Mouse (Mus musculus): Measurements from ENCODE around the gene Chdh. TPM values are rescaled to one million over a fixed set of nuclear protein-coding genes. Genes with fewer than 3 reads are reported as not detected.

Chdh gene
- polyA plus RNA-seq, 1 experiment from 2014 or later: 1.6 TPM

GRCm38 (mm10) chr14:30041836-30042235 is 33.0 kb downstream of the Chdh start:
- 83% methylated on average over 9 of the region's 9 CpGs for WGBS

GRCm38 (mm10) chr14:30043356-30043940 is 34.6 kb downstream of the Chdh start:
- WGBS: 86% methylated on average over 7 of the region's 7 CpGs
- Histone ChIP-seq H3K4me2 (replicated peaks) (no peak overlapping the region), H3K36me3 (0 out of 2 replicates have a peak, but pooled peaks cover 3% of the 10 kb centered on the region), H3K4me3 (replicated peaks) (no peak overlapping the region), H3K27me3 (no peaks in the 10 kb centered on the region), H3K9me3 (replicated peaks) (no peaks in the 10 kb centered on the region), H3K9ac (no peak overlapping the region), H3K4me1 (no peaks in the 10 kb centered on the region), H3K27ac (replicated peaks) (no peak overlapping the region)
- no peak for ATAC-seq (ENCODE audit: insufficient number of reproducible peaks, low FRiP score, low TSS enrichment, low read depth)

More at GRCm38 (mm10) chr14:30041836-30042235, 33.0 kb downstream of the Chdh start:
- no peak for ATAC-seq (ENCODE audit: insufficient number of reproducible peaks, low FRiP score, low TSS enrichment, low read depth)
- H3K4me2 ChIP-seq (replicated peaks): no peak overlapping the region
- no peaks in the 10 kb centered on the region for H3K27me3 ChIP-seq
- H3K36me3 ChIP-seq: 0 out of 2 replicates have a peak, but pooled peaks cover 3% of the 10 kb centered on the region
- no peaks in the 10 kb centered on the region for H3K4me1 ChIP-seq
- no peak overlapping the region for H3K9ac ChIP-seq
- no peak overlapping the region for H3K4me3 ChIP-seq (replicated peaks)
- no peak overlapping the region for H3K27ac ChIP-seq (replicated peaks)
- no peaks in the 10 kb centered on the region for H3K9me3 ChIP-seq (replicated peaks)

- Histone ChIP-seq H3K4me1 (no peaks in the 10 kb centered on the region), H3K9ac (no peak overlapping the region), H3K4me2 (replicated peaks) (no peak overlapping the region), H3K27ac (replicated peaks) (no peak overlapping the region), H3K4me3 (replicated peaks) (no peak overlapping the region), H3K27me3 (no peaks in the 10 kb centered on the region), H3K36me3 (0 out of 2 replicates have a peak, but pooled peaks cover 3% of the 10 kb centered on the region), H3K9me3 (replicated peaks) (no peaks in the 10 kb centered on the region)
- no peak for ATAC-seq (ENCODE audit: insufficient number of reproducible peaks, low FRiP score, low TSS enrichment, low read depth)
- 86% methylated on average over 10 of the region's 10 CpGs for WGBS
Observed at GRCm38 (mm10) chr14:30045239-30045638, 36.4 kb downstream of the Chdh start.

GRCm38 (mm10) chr14:30045704-30046220 is 36.9 kb downstream of the Chdh start:
- H3K9me3 ChIP-seq (replicated peaks): no peaks in the 10 kb centered on the region
- H3K27me3 ChIP-seq: no peaks in the 10 kb centered on the region
- H3K4me3 ChIP-seq (replicated peaks): no peak overlapping the region
- ATAC-seq (ENCODE audit: insufficient number of reproducible peaks, low FRiP score, low TSS enrichment, low read depth): no peak
- H3K4me2 ChIP-seq (replicated peaks): no peak overlapping the region
- WGBS: 85% methylated on average over 8 of the region's 8 CpGs
- no peak overlapping the region for H3K27ac ChIP-seq (replicated peaks)
- no peak overlapping the region for H3K9ac ChIP-seq
- no peaks in the 10 kb centered on the region for H3K4me1 ChIP-seq
- 0 out of 2 replicates have a peak, but pooled peaks cover 3% of the 10 kb centered on the region for H3K36me3 ChIP-seq

- H3K36me3 ChIP-seq: 0 out of 2 replicates have a peak, but pooled peaks cover 3% of the 10 kb centered on the region
- no peak overlapping the region for H3K4me3 ChIP-seq (replicated peaks)
- no peak overlapping the region for H3K9ac ChIP-seq
- ATAC-seq (ENCODE audit: insufficient number of reproducible peaks, low FRiP score, low TSS enrichment, low read depth): no peak
- 88% methylated on average over 4 of the region's 4 CpGs for WGBS
- no peak overlapping the region for H3K27ac ChIP-seq (replicated peaks)
- no peaks in the 10 kb centered on the region for H3K4me1 ChIP-seq
- H3K9me3 ChIP-seq (replicated peaks): no peaks in the 10 kb centered on the region
- H3K27me3 ChIP-seq: no peaks in the 10 kb centered on the region
- no peak overlapping the region for H3K4me2 ChIP-seq (replicated peaks)
Observed at GRCm38 (mm10) chr14:30046976-30047375, 38.2 kb downstream of the Chdh start.

- H3K4me1 ChIP-seq: no peaks in the 10 kb centered on the region
- no peak overlapping the region for H3K4me2 ChIP-seq (replicated peaks)
- ATAC-seq (ENCODE audit: insufficient number of reproducible peaks, low FRiP score, low TSS enrichment, low read depth): no peak
- WGBS: 85% methylated on average over 3 of the region's 3 CpGs
- H3K27me3 ChIP-seq: no peaks in the 10 kb centered on the region
- H3K9me3 ChIP-seq (replicated peaks): no peaks in the 10 kb centered on the region
- no peaks in the 10 kb centered on the region for H3K36me3 ChIP-seq
- no peak overlapping the region for H3K9ac ChIP-seq
- no peak overlapping the region for H3K27ac ChIP-seq (replicated peaks)
- H3K4me3 ChIP-seq (replicated peaks): no peak overlapping the region
Observed at GRCm38 (mm10) chr14:30048049-30048448, 39.2 kb downstream of the Chdh start.

- no peak overlapping the region for H3K27ac ChIP-seq (replicated peaks)
- H3K4me1 ChIP-seq: no peaks in the 10 kb centered on the region
- no peak overlapping the region for H3K4me3 ChIP-seq (replicated peaks)
- 90% methylated on average over 8 of the region's 8 CpGs for WGBS
- ATAC-seq (ENCODE audit: insufficient number of reproducible peaks, low FRiP score, low TSS enrichment, low read depth): no peak
- no peaks in the 10 kb centered on the region for H3K27me3 ChIP-seq
- no peaks in the 10 kb centered on the region for H3K9me3 ChIP-seq (replicated peaks)
- H3K9ac ChIP-seq: no peak overlapping the region
- no peaks in the 10 kb centered on the region for H3K36me3 ChIP-seq
- no peak overlapping the region for H3K4me2 ChIP-seq (replicated peaks)
Observed at GRCm38 (mm10) chr14:30050280-30050679, 41.5 kb downstream of the Chdh start.

- 73% methylated on average over 7 of the region's 7 CpGs for WGBS
- no peak overlapping the region for H3K9ac ChIP-seq
- no peaks in the 10 kb centered on the region for H3K27me3 ChIP-seq
- H3K4me1 ChIP-seq: peaks cover 10% of the 10 kb centered on the region; the same call in 1 of the 2 replicates
- no peak overlapping the region for H3K4me2 ChIP-seq (replicated peaks)
- no peaks in the 10 kb centered on the region for H3K36me3 ChIP-seq
- H3K27ac ChIP-seq (replicated peaks): no peak overlapping the region
- H3K4me3 ChIP-seq (replicated peaks): no peak overlapping the region
- no peak for ATAC-seq (ENCODE audit: insufficient number of reproducible peaks, low FRiP score, low TSS enrichment, low read depth)
- no peaks in the 10 kb centered on the region for H3K9me3 ChIP-seq (replicated peaks)
Observed at GRCm38 (mm10) chr14:30054922-30055321, 46.1 kb downstream of the Chdh start.

GRCm38 (mm10) chr14:30056031-30056766 is 47.4 kb downstream of the Chdh start:
- Histone ChIP-seq H3K4me1 (peaks cover 11% of the 10 kb centered on the region; the same call in 1 of the 2 replicates), H3K36me3 (no peaks in the 10 kb centered on the region), H3K4me3 (replicated peaks) (no peak overlapping the region), H3K9ac (no peak overlapping the region), H3K4me2 (replicated peaks) (no peak overlapping the region), H3K27ac (replicated peaks) (peak overlapping the region; percentile 34; the same call in 1 of the 2 replicates), H3K27me3 (no peaks in the 10 kb centered on the region), H3K9me3 (replicated peaks) (no peaks in the 10 kb centered on the region)
- WGBS: 52% methylated on average over 13 of the region's 13 CpGs
- no peak for ATAC-seq (ENCODE audit: insufficient number of reproducible peaks, low FRiP score, low TSS enrichment, low read depth)

GRCm38 (mm10) chr14:30064864-30065263 is 56.0 kb downstream of the Chdh start:
- H3K4me1 ChIP-seq: 0 out of 2 replicates have a peak, but pooled peaks cover 3% of the 10 kb centered on the region
- WGBS: 76% methylated on average over 2 of the region's 2 CpGs
- no peak overlapping the region for H3K27ac ChIP-seq (replicated peaks)

GRCm38 (mm10) chr14:30066752-30067151 is 57.9 kb downstream of the Chdh start:
- no peaks in the 10 kb centered on the region for H3K27me3 ChIP-seq
- H3K27ac ChIP-seq (replicated peaks): no peak overlapping the region
- H3K9ac ChIP-seq: no peak overlapping the region
- H3K4me1 ChIP-seq: no peaks in the 10 kb centered on the region
- WGBS: 76% methylated on average over 12 of the region's 12 CpGs
- H3K9me3 ChIP-seq (replicated peaks): no peaks in the 10 kb centered on the region
- H3K36me3 ChIP-seq: no peaks in the 10 kb centered on the region; the same call in 1 of the 2 replicates
- no peak overlapping the region for H3K4me2 ChIP-seq (replicated peaks)
- peak; percentile 2; the same call in 1 of the 2 replicates for ATAC-seq (ENCODE audit: insufficient number of reproducible peaks, low FRiP score, low TSS enrichment, low read depth)
- no peak overlapping the region for H3K4me3 ChIP-seq (replicated peaks)

More at GRCm38 (mm10) chr14:30064864-30065263, 56.0 kb downstream of the Chdh start:
- no peak overlapping the region for H3K4me2 ChIP-seq (replicated peaks)
- no peak overlapping the region for H3K4me3 ChIP-seq (replicated peaks)
- ATAC-seq (ENCODE audit: insufficient number of reproducible peaks, low FRiP score, low TSS enrichment, low read depth): no peak
- H3K9ac ChIP-seq: no peak overlapping the region
- no peaks in the 10 kb centered on the region for H3K9me3 ChIP-seq (replicated peaks)
- no peaks in the 10 kb centered on the region for H3K27me3 ChIP-seq
- no peaks in the 10 kb centered on the region for H3K36me3 ChIP-seq
